Mouse (Mus musculus): ENCODE measurements around the gene Slc38a1.

Slc38a1 gene

GRCm38 (mm10) chr15:96608671-96609070 is 34.0 kb downstream of the Slc38a1 start:
- no peak for DNase-seq (ENCODE audit: low spot score)

GRCm38 (mm10) chr15:96607422-96607821 is 35.3 kb downstream of the Slc38a1 start:
- DNase-seq (ENCODE audit: low spot score), result no peak

DNA sequence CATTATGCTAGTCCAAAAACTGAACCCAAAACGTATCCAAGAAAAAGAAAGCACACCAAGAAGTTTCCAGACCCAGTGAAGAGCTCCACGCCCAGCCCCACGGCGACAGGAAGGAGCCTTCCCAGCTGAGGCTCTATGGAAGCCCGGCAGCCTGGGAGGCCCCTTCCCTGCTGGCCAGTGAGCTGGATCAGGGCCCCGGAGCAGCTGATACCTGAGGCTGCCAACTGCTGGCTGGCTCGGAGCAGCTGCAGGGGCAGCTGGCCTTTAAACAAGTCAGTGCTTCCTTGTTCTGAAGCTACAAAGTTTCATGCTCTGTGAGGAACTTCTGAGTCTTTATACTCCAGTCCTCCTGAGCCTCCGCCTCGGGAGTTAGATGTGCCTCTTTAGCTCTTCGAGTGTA is 38.4 kb downstream of the Slc38a1 start:
- DNase-seq (ENCODE audit: low spot score), result peak; percentile 66

- DNase-seq (ENCODE audit: low spot score), result no peak
These were observed 40.7 kb downstream of the Slc38a1 start for GRCm38 (mm10) chr15:96602043-96602442.

GRCm38 (mm10) chr15:96599852-96600781 is 42.6 kb downstream of the Slc38a1 start:
- no peak for DNase-seq (ENCODE audit: low spot score)

DNA sequence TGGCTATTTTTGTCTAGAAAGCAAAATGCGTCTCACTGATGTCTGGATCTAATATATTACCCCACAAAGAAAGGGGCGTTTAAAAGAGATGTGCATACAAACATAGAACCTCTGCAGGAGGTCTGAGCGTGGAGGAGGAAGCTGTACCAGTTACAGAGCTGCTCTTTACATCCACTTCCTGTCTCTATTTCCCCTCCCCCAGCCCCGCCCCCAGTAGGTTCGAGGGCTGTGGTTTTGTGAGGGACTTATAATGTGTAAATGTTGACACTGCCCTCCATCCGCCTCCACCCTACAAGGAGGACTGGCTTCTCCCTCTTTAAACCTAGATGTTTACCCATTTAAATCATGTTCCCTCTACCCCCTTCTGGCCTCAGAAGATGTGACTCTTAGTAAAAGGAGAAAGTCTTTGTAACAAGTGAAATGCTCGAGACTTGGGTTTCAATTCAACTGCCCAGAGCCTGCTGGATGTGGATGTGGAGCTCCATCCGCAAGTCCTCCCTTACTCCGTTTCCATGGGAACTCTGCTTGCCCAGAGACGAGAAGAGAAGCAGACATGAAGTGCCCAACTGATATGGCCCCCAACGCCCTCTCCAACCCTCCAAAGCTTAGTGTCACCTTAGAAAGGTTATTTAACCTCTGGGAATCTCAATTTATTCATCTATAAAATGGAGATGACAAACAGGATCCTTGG is 43.7 kb downstream of the Slc38a1 start:
- no peak for DNase-seq (ENCODE audit: low spot score)

- DNase-seq (ENCODE audit: low spot score), result no peak
These were observed 45.6 kb downstream of the Slc38a1 start for GRCm38 (mm10) chr15:96597116-96597515.

GRCm38 (mm10) chr15:96594316-96594715 is 48.4 kb downstream of the Slc38a1 start:
- no peak for DNase-seq (ENCODE audit: low spot score)

GRCm38 (mm10) chr15:96593866-96594265 is 48.8 kb downstream of the Slc38a1 start:
- no peak for DNase-seq (ENCODE audit: low spot score)

- DNase-seq (ENCODE audit: low spot score), result no peak
These were observed 49.3 kb downstream of the Slc38a1 start for GRCm38 (mm10) chr15:96593457-96593856.

GRCm38 (mm10) chr15:96592976-96593375 is 49.7 kb downstream of the Slc38a1 start:
- DNase-seq (ENCODE audit: low spot score), result no peak

DNA sequence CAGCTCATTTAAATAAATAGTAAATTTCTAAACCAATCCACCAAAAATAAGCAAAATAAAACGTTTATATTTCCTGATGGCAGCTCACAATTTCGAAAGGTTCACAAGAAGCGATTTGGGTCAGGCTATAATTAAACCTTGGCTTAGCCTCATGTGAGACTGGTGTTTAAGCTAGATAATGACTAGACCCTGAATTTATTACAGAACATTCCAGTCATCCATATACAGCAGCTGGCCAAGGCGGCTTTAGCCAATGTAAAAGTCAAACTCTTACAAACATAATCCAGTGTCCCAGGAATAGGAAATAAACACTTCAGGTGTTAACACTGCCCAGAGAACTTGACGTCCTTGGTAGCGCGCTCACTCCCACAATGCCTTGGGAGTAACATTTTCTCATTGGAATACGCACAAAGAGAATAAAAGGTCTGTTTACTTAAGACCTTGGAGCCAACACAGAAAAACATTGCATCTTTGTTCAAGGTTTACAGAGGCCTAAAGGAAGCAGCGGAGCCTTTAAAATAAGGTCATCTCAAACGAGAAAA is 50.8 kb downstream of the Slc38a1 start:
- no peak for DNase-seq (ENCODE audit: low spot score)

GRCm38 (mm10) chr15:96588996-96589657 is 53.6 kb downstream of the Slc38a1 start:
- DNase-seq (ENCODE audit: low spot score), result no peak

- DNase-seq (ENCODE audit: low spot score), result no peak
These were observed 54.7 kb downstream of the Slc38a1 start for GRCm38 (mm10) chr15:96587998-96588397.

- no peak for DNase-seq (ENCODE audit: low spot score)
These were observed 59.2 kb downstream of the Slc38a1 start for GRCm38 (mm10) chr15:96583371-96584008.

DNA sequence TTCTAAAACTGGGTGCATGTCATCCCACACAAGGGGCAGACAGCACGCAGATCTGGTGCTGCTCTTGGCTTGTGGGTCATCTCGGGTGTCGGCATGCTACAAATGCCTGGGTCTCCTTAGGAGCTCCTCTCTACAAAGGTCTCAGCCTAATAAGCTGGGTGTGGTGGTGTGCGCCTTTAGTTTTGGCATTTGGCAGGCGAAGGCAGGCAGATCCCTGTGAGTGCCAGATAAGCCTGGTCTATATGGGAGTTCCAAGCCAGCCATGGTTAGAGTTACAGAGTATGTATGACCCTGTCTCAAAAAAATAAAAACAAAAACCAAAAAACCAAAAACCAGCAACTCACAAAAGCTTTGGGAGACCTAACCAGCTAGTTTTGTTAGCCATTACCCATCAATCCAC is 65.7 kb downstream of the Slc38a1 start:
- no peak for DNase-seq (ENCODE audit: low spot score)

- DNase-seq (ENCODE audit: low spot score), result no peak
These were observed 73.7 kb downstream of the Slc38a1 start for GRCm38 (mm10) chr15:96568983-96569363.

- no peak for DNase-seq (ENCODE audit: low spot score)
These were observed 74.3 kb downstream of the Slc38a1 start for GRCm38 (mm10) chr15:96568271-96568982.

GRCm38 (mm10) chr15:96566850-96567271 is 75.9 kb downstream of the Slc38a1 start:
- DNase-seq (ENCODE audit: low spot score), result peak; percentile 29

- no peak for DNase-seq (ENCODE audit: low spot score)
These were observed 78.9 kb downstream of the Slc38a1 start for GRCm38 (mm10) chr15:96563852-96564251.

- DNase-seq (ENCODE audit: low spot score), result no peak
These were observed 80.2 kb downstream of the Slc38a1 start for GRCm38 (mm10) chr15:96562521-96562920.

Data from testis, postnatal 14 days (tissue).